Mouse (Mus musculus): ENCODE measurements around the gene 9130213A22Rik.

9130213A22Rik gene

DNA sequence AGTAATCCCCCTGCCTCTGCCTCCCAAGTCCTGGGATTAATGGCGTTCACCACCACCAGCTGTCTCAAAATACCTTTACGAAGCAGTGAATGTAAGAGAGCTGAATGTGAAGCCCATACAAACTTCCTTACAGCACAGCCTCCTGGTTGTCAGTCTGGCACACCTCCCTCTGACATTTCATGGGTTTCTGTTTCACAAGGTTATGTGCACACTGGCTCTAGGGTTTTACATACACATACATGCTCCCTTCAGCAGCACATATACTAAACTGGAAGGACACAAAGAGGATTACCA is 47.7 kb downstream of the 9130213A22Rik start:
- no peak for DNase-seq (ENCODE audit: low spot score)

DNA sequence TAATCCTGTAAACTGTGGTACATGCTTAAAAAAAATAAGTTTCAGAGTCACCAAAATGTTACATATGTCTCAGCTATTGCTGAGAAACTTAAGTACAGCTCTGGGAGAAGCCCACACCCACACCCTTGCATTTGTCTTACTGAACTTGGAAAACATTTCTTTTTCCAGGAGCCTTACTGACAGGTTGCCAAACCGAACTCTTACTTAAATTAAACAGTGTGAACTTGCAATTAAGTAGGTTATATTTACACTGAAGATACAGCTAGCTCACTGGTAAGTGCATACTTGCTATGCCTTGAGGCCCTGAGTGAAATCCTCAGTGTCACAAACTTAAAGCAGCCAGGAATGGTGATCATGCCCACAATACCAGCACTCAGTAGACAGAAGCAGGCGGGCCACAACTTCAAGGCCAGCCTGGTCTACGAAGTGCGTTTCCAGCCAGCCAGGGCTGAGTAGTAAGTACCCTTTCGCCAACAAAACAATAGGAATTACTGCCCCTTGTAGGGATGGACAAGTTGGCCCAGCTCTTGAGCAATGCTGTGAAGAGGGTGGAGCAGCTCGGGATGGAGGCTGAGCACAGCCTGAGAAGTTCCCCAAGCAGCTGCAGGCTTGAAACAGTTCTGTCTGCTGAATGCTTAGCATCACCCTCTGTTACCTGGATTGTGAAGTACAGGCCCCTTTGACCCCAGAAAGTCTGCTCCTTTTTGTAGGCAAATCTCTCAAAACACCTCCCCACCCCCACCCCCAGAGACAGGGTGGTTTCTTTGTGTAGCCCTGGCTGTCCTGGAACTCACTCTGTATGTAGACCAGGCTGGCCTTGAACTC is 48.2 kb downstream of the 9130213A22Rik start:
- no peak for DNase-seq (ENCODE audit: low spot score)

- peak; percentile 85 for DNase-seq (ENCODE audit: low spot score)
Measured at GRCm38 (mm10) chr11:69073065-69073888, 49.1 kb downstream of the 9130213A22Rik start.

- no peak for DNase-seq (ENCODE audit: low spot score)
Measured at GRCm38 (mm10) chr11:69072666-69073064, 49.7 kb downstream of the 9130213A22Rik start.

DNA sequence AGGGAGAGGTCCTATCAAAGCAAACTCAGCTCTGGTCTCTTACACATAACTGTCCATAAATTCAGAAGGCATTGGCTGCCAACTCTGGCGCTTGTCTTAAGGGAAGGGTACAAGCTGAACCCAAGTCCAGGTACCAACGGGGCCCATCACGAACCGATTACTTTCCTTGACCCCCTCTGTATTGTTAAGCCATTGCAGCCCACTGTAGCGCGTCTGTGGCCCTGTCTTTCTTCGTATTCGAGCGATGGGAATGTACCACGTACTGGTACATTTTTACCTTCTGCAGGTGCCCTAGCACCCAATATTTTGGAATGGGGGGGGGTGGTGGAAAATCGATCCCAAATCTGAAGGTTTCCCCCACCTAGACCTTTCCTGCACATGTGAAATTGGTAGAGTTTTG is 50.2 kb downstream of the 9130213A22Rik start:
- DNase-seq (ENCODE audit: low spot score): no peak

GRCm38 (mm10) chr11:69071262-69071661 is 51.1 kb downstream of the 9130213A22Rik start:
- no peak for DNase-seq (ENCODE audit: low spot score)

- DNase-seq (ENCODE audit: low spot score): peak; percentile 96
Measured at GRCm38 (mm10) chr11:69070590-69071222, 51.7 kb downstream of the 9130213A22Rik start, which contains the start of gene Tmem107. Gene Tmem107, plus strand, starts transcription at chr11:69070806.

- no peak for DNase-seq (ENCODE audit: low spot score)
Measured at GRCm38 (mm10) chr11:69070093-69070492, 52.3 kb downstream of the 9130213A22Rik start.
